Mouse (Mus musculus): ENCODE data around the gene Ube2d3.

GRCm38 (mm10) chr3:135411824-135412223 is 26.1 kb upstream of the Ube2d3 start:
- TF ChIP-seq POLR2A (IDR thresholded peaks at IDR 0.05; ENCODE audit: borderline replicate concordance, insufficient read depth, low read length), result no peak
- no peak for TF ChIP-seq CTCF (IDR thresholded peaks at IDR 0.05; ENCODE audit: borderline replicate concordance, insufficient read depth, low read depth, low read length)

Data from cerebellum, adult 2 months (tissue).